Mouse (Mus musculus): ENCODE measurements around the gene Dync2li1. TPM values are rescaled to one million over a fixed set of nuclear protein-coding genes. Genes with fewer than 3 reads are reported as not detected.

The Dync2li1 gene
- polyA plus RNA-seq, 1 experiment from 2014 or later = 59.9 TPM

DNA sequence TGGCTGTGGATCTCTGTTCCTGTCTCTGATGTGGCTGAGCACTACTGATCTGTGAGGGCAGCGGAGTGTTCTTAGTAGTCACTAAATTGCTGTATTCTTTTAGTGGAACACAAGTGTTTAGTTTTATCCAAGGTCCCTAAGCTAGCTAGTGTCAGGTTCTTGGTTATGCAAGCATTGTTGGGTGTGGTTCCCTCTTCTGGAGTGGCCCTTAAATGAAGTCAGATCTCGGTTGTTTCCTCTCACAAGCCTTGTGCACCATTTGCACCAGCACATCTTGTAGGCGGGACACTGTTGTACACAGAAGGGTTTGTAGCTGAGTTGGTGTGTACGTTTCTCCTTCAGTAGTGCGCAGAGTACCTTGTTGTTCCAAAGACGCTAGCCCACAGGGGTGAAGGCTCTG, 11.7 kb downstream of the Dync2li1 start:
- no peak overlapping the region for H3K4me3 ChIP-seq (replicated peaks; ENCODE audit: low read depth, low read length)
- H3K4me1 ChIP-seq (replicated peaks; ENCODE audit: insufficient read depth, low read length) = no peaks in the 10 kb centered on the region
- no peak for TF ChIP-seq CTCF (IDR thresholded peaks at IDR 0.05; ENCODE audit: low read depth)
- no peaks in the 10 kb centered on the region for H3K9me3 ChIP-seq (replicated peaks; ENCODE audit: low read length)
- ATAC-seq (replicated peaks; ENCODE audit: low FRiP score, low read depth) (no peak), DNase-seq (ENCODE audit: low spot score) (no peak)
- H3K27me3 ChIP-seq (ENCODE audit: insufficient read depth, low read length) = no peaks in the 10 kb centered on the region
- H3K36me3 ChIP-seq (ENCODE audit: insufficient read depth, low read length) = no peaks in the 10 kb centered on the region
- H3K9ac ChIP-seq (ENCODE audit: low read depth, low read length) = no peak overlapping the region
- no peak overlapping the region for H3K27ac ChIP-seq
- no peak overlapping the region for H3K4me2 ChIP-seq (ENCODE audit: low read length)
- WGBS = 95% methylated on average over 6 of the region's 6 CpGs

- Histone ChIP-seq H3K4me1 (replicated peaks; ENCODE audit: insufficient read depth, low read length) (no peaks in the 10 kb centered on the region), H3K27me3 (ENCODE audit: insufficient read depth, low read length) (no peaks in the 10 kb centered on the region), H3K27ac (no peak overlapping the region), H3K4me3 (replicated peaks; ENCODE audit: low read depth, low read length) (no peak overlapping the region), H3K36me3 (ENCODE audit: insufficient read depth, low read length) (no peaks in the 10 kb centered on the region), H3K4me2 (ENCODE audit: low read length) (no peak overlapping the region), H3K9me3 (replicated peaks; ENCODE audit: low read length) (no peaks in the 10 kb centered on the region), H3K9ac (ENCODE audit: low read depth, low read length) (no peak overlapping the region)
- WGBS = 73% methylated on average over 10 of the region's 10 CpGs
- TF ChIP-seq CTCF (IDR thresholded peaks at IDR 0.05; ENCODE audit: low read depth) = no peak
- ATAC-seq (replicated peaks; ENCODE audit: low FRiP score, low read depth) (no peak), DNase-seq (ENCODE audit: low spot score) (no peak)
Measured at GRCm38 (mm10) chr17:84639796-84640378, 13.6 kb downstream of the Dync2li1 start.

GRCm38 (mm10) chr17:84641893-84642292, 15.6 kb downstream of the Dync2li1 start:
- no peak overlapping the region for H3K27ac ChIP-seq
- H3K9ac ChIP-seq (ENCODE audit: low read depth, low read length) = no peak overlapping the region
- 34% methylated on average over 3 of the region's 3 CpGs for WGBS
- H3K9me3 ChIP-seq (replicated peaks; ENCODE audit: low read length) = no peaks in the 10 kb centered on the region
- TF ChIP-seq CTCF (IDR thresholded peaks at IDR 0.05; ENCODE audit: low read depth) = peak; percentile 84
- ATAC-seq (replicated peaks; ENCODE audit: low FRiP score, low read depth) (no peak), DNase-seq (ENCODE audit: low spot score) (peak; percentile 73)
- no peaks in the 10 kb centered on the region for H3K27me3 ChIP-seq (ENCODE audit: insufficient read depth, low read length)
- H3K36me3 ChIP-seq (ENCODE audit: insufficient read depth, low read length) = no peaks in the 10 kb centered on the region
- no peak overlapping the region for H3K4me3 ChIP-seq (replicated peaks; ENCODE audit: low read depth, low read length)
- H3K4me1 ChIP-seq (replicated peaks; ENCODE audit: insufficient read depth, low read length) = no peaks in the 10 kb centered on the region
- H3K4me2 ChIP-seq (ENCODE audit: low read length) = no peak overlapping the region

- ATAC-seq (replicated peaks; ENCODE audit: low FRiP score, low read depth) (no peak), DNase-seq (ENCODE audit: low spot score) (no peak)
- Histone ChIP-seq H3K4me1 (replicated peaks; ENCODE audit: insufficient read depth, low read length) (no peaks in the 10 kb centered on the region), H3K9ac (ENCODE audit: low read depth, low read length) (no peak overlapping the region), H3K36me3 (ENCODE audit: insufficient read depth, low read length) (no peaks in the 10 kb centered on the region), H3K9me3 (replicated peaks; ENCODE audit: low read length) (no peaks in the 10 kb centered on the region), H3K4me3 (replicated peaks; ENCODE audit: low read depth, low read length) (no peak overlapping the region), H3K27ac (no peak overlapping the region), H3K4me2 (ENCODE audit: low read length) (no peak overlapping the region), H3K27me3 (ENCODE audit: insufficient read depth, low read length) (no peaks in the 10 kb centered on the region)
- WGBS = 66% methylated on average over 9 of the region's 9 CpGs
- no peak for TF ChIP-seq CTCF (IDR thresholded peaks at IDR 0.05; ENCODE audit: low read depth)
Measured at GRCm38 (mm10) chr17:84642324-84642723, 16.0 kb downstream of the Dync2li1 start.

- no peak overlapping the region for H3K27ac ChIP-seq
- no peak overlapping the region for H3K4me3 ChIP-seq (replicated peaks; ENCODE audit: low read depth, low read length)
- H3K4me2 ChIP-seq (ENCODE audit: low read length) = no peak overlapping the region
- H3K9ac ChIP-seq (ENCODE audit: low read depth, low read length) = no peak overlapping the region
- TF ChIP-seq CTCF (IDR thresholded peaks at IDR 0.05; ENCODE audit: low read depth) = no peak
- DNase-seq (ENCODE audit: low spot score) = peak; percentile 45
- no peak for ATAC-seq (replicated peaks; ENCODE audit: low FRiP score, low read depth)
- H3K9me3 ChIP-seq (replicated peaks; ENCODE audit: low read length) = no peaks in the 10 kb centered on the region
- H3K4me1 ChIP-seq (replicated peaks; ENCODE audit: insufficient read depth, low read length) = no peaks in the 10 kb centered on the region
- WGBS = 45% methylated on average over 16 of the region's 16 CpGs
- H3K27me3 ChIP-seq (ENCODE audit: insufficient read depth, low read length) = no peaks in the 10 kb centered on the region
- no peaks in the 10 kb centered on the region for H3K36me3 ChIP-seq (ENCODE audit: insufficient read depth, low read length)
Measured at GRCm38 (mm10) chr17:84644292-84645050, 18.2 kb downstream of the Dync2li1 start.

DNA sequence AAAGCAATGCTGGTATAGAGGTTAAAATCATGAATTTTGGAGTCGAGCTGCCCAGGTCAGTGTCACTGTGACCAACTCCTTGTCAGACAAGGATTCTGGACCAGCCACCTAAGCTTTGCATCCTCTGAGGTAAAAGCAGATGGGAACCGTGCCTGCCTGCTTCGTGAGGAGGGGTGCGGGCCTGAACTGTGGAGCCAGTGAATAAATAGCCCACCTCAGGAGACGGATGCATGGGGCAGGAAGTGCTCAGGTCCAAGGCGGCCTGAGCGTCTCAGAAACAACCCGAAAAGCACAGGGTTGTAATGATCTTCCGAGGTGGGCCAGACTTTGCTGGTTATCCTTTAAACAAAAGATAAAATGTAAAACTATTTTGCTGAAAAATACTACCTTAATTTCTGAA, 18.8 kb downstream of the Dync2li1 start:
- WGBS = 40% methylated on average over 9 of the region's 9 CpGs
- no peaks in the 10 kb centered on the region for H3K4me1 ChIP-seq (replicated peaks; ENCODE audit: insufficient read depth, low read length)
- H3K9ac ChIP-seq (ENCODE audit: low read depth, low read length) = no peak overlapping the region
- no peak overlapping the region for H3K27ac ChIP-seq
- H3K4me3 ChIP-seq (replicated peaks; ENCODE audit: low read depth, low read length) = no peak overlapping the region
- no peaks in the 10 kb centered on the region for H3K9me3 ChIP-seq (replicated peaks; ENCODE audit: low read length)
- DNase-seq (ENCODE audit: low spot score) (no peak), ATAC-seq (replicated peaks; ENCODE audit: low FRiP score, low read depth) (no peak)
- no peaks in the 10 kb centered on the region for H3K27me3 ChIP-seq (ENCODE audit: insufficient read depth, low read length)
- no peak for TF ChIP-seq CTCF (IDR thresholded peaks at IDR 0.05; ENCODE audit: low read depth)
- H3K36me3 ChIP-seq (ENCODE audit: insufficient read depth, low read length) = no peaks in the 10 kb centered on the region
- no peak overlapping the region for H3K4me2 ChIP-seq (ENCODE audit: low read length)
